Mouse (Mus musculus) heart, adult 2 months (tissue): Measurements from ENCODE around the gene Sdccag8. TPM values are rescaled to one million over a fixed set of nuclear protein-coding genes. Genes with fewer than 3 reads are reported as not detected.

Experiments
- DNase-seq, 2 experiments: peaks; one replicate each; pipeline ENCODE4 v3.0.0; 2021
- H3K27ac ChIP-seq: fragments of 200-600 bp; 2 replicates; pipeline ENCODE4 v1.8.1; 2022
- H3K27me3 ChIP-seq: fragments of 200-500 bp; 2 replicates; pipeline ENCODE4 v1.6.1; 2012; ENCODE audit warnings: mild to moderate bottlenecking, low read length, inconsistent platforms, mixed read lengths; ENCODE audit not compliant: control insufficient read depth, insufficient read depth
- H3K36me3 ChIP-seq: fragments of 200-500 bp; 2 replicates; pipeline ENCODE4 v1.6.1; 2012; ENCODE audit warnings: low read length, inconsistent platforms; ENCODE audit not compliant: control insufficient read depth, insufficient read depth
- H3K4me1 ChIP-seq: fragments of 200-500 bp; 2 replicates; pipeline ENCODE4 v1.6.1; 2011; ENCODE audit warnings: low read length; ENCODE audit not compliant: control insufficient read depth, insufficient read depth
- H3K4me3 ChIP-seq: fragments of 200-600 bp; 2 replicates; pipeline ENCODE4 v1.8.1; 2022
- H3K79me2 ChIP-seq: fragments of 200-500 bp; replicated peaks from 2 replicates; pipeline ENCODE4 v1.6.1; 2012; ENCODE audit warnings: mild to moderate bottlenecking, inconsistent platforms, low read length, moderate library complexity, mixed read lengths; ENCODE audit not compliant: control insufficient read depth, insufficient read depth
- H3K9ac ChIP-seq: fragments of 200-500 bp; 2 replicates; pipeline ENCODE4 v1.6.1; 2012; ENCODE audit warnings: low read depth, mild to moderate bottlenecking, control low read depth, inconsistent platforms, low read length, mixed read lengths
- CTCF ChIP-seq: fragments of 200-600 bp; IDR thresholded peaks from 2 replicates; pipeline ENCODE4 v1.8.1; 2022; ENCODE audit warnings: antibody characterized with exemption, mild to moderate bottlenecking, moderate library complexity
- EP300 ChIP-seq: fragments of 200-500 bp; IDR thresholded peaks from 2 replicates; pipeline ENCODE4 v1.6.1; 2011; ENCODE audit warnings: low read depth, low read length, control low read depth; ENCODE audit not compliant: insufficient read depth
- POLR2A ChIP-seq: fragments of 200-500 bp; IDR thresholded peaks from 2 replicates; pipeline ENCODE4 v1.6.1; 2011; ENCODE audit warnings: mild to moderate bottlenecking, low read depth, low read length, control low read depth; ENCODE audit not compliant: insufficient read depth
- WGBS: fragments of 180-500 bp; shearing (Covaris S2); methylation state at CpG from one replicate; pipeline ENCODE4 v1.1.7; 2018; 5-methylcytosine and 5-hydroxymethylcytosine counted together
- intact Hi-C: fragments of 180-260 bp; cut with DNase I; formaldehyde crosslinking; loops from one replicate; pipeline ENCODE4 v1.15.1; 2025
- polyA plus RNA-seq: library from polyadenylated mRNA; depleted of rRNA; stranded (reverse); fragments of >200 nt; gene quantifications from 2 replicates; pipeline ENCODE4 v1.2.3, GENCODE M21; 2012
- total RNA-seq, 2 experiments: library from RNA; stranded (reverse); gene quantifications; 2 replicates each; pipeline ENCODE4 v1.2.3; 2021

The Sdccag8 gene
- total and polyA plus RNA-seq, 3 experiments = 2.6 to 4.6 (median 3.5) TPM

DNA sequence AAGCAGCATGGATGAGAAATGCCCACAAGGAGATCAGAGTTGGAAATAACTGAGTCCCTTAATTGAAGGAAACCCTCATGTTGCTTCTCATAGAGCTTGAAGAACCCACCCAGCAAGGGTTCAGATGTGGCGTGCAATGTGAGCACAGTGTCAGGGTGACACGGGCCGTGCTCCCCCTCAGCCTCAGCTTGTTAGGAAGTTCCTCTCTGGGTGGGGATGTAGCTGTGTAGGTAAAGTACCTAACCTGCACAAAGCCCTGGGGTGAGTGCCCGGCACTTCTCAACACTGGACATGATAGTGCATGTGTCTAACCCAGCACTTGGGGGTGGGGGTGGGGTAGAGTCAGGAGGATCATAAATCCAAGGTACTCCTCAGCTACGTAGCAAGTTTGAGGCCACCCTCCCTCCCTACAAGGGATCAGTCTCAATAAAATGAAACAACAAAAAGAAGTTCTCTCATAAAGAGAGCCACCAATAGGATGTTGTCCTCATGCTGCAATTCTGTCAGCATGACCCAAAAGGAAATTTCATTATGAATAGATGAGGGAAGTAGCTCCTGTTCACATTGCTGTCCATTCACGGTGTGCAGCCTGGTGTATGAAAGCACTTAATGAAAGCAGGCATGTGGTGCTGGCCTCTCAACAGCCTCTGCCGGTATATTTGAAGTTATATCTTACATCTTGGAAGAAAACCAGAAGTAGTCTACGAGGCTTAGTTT, 130.2 kb downstream of the Sdccag8 start:
- WGBS = 80% methylated on average over 8 of the region's 8 CpGs
- TF ChIP-seq POLR2A (no peak), CTCF (no peak), EP300 (no peak)
- intact Hi-C loops = no loop called here

GRCm38 (mm10) chr1:176945175-176945540, 130.7 kb downstream of the Sdccag8 start:
- Histone ChIP-seq H3K27me3 (no peaks in the 10 kb centered on the region), H3K36me3 (no peaks in the 10 kb centered on the region), H3K4me1 (no peaks in the 10 kb centered on the region), H3K4me3 (no peak overlapping the region), H3K27ac (no peak overlapping the region), H3K9ac (no peak overlapping the region), H3K79me2 (no peaks in the 10 kb centered on the region)
- intact Hi-C loops = no loop called here
- DNase-seq = no peak
- 90% methylated on average over 12 of the region's 12 CpGs for WGBS
- no peak for TF ChIP-seq POLR2A
- TF ChIP-seq EP300 = no peak
- TF ChIP-seq CTCF = no peak

More for the DNA sequence above, 130.2 kb downstream of the Sdccag8 start:
- no peak overlapping the region for H3K9ac ChIP-seq
- H3K4me1 ChIP-seq = no peaks in the 10 kb centered on the region
- DNase-seq = no peak
- H3K36me3 ChIP-seq = no peaks in the 10 kb centered on the region
- no peak overlapping the region for H3K27ac ChIP-seq
- H3K79me2 ChIP-seq = no peaks in the 10 kb centered on the region
- H3K4me3 ChIP-seq = no peak overlapping the region
- H3K27me3 ChIP-seq = no peaks in the 10 kb centered on the region

GRCm38 (mm10) chr1:176946031-176946795, 131.8 kb downstream of the Sdccag8 start:
- no peak overlapping the region for H3K9ac ChIP-seq
- intact Hi-C loops = no loop called here
- no peak for TF ChIP-seq EP300
- no peak for TF ChIP-seq CTCF
- TF ChIP-seq POLR2A = no peak
- H3K79me2 ChIP-seq = no peaks in the 10 kb centered on the region
- H3K4me1 ChIP-seq = no peaks in the 10 kb centered on the region
- no peaks in the 10 kb centered on the region for H3K27me3 ChIP-seq
- H3K36me3 ChIP-seq = no peaks in the 10 kb centered on the region
- 84% methylated on average over 11 of the region's 11 CpGs for WGBS
- H3K4me3 ChIP-seq = no peak overlapping the region
- DNase-seq = no peak
- H3K27ac ChIP-seq = no peak overlapping the region

- Histone ChIP-seq H3K9ac (no peak overlapping the region), H3K27me3 (no peaks in the 10 kb centered on the region), H3K4me3 (no peak overlapping the region), H3K4me1 (peaks cover 1% of the 10 kb centered on the region; the same call in 1 of the 2 replicates), H3K79me2 (no peaks in the 10 kb centered on the region), H3K27ac (no peak overlapping the region), H3K36me3 (no peaks in the 10 kb centered on the region)
- WGBS = 81% methylated on average over 7 of the region's 7 CpGs
- TF ChIP-seq CTCF (no peak), POLR2A (no peak), EP300 (no peak)
- intact Hi-C loops = no loop called here
- DNase-seq = no peak
Measured at GRCm38 (mm10) chr1:176946796-176947181, 132.3 kb downstream of the Sdccag8 start.

GRCm38 (mm10) chr1:176948861-176949260, 134.4 kb downstream of the Sdccag8 start:
- no peak for TF ChIP-seq POLR2A
- TF ChIP-seq EP300 = no peak
- no peak for TF ChIP-seq CTCF
- intact Hi-C loops = no loop called here
- WGBS = 82% methylated on average over 6 of the region's 6 CpGs

GRCm38 (mm10) chr1:176949320-176949719, 134.9 kb downstream of the Sdccag8 start:
- WGBS = 85% methylated on average over 6 of the region's 6 CpGs
- TF ChIP-seq EP300 = no peak
- no peak for TF ChIP-seq CTCF
- TF ChIP-seq POLR2A = no peak
- Histone ChIP-seq H3K27me3 (no peaks in the 10 kb centered on the region), H3K4me1 (peaks cover 2% of the 10 kb centered on the region; the same call in 1 of the 2 replicates), H3K79me2 (no peaks in the 10 kb centered on the region), H3K4me3 (no peak overlapping the region), H3K36me3 (no peaks in the 10 kb centered on the region), H3K27ac (no peak overlapping the region), H3K9ac (no peak overlapping the region)
- intact Hi-C loops = no loop called here
- no peak for DNase-seq

More at GRCm38 (mm10) chr1:176948861-176949260, 134.4 kb downstream of the Sdccag8 start:
- no peak overlapping the region for H3K4me3 ChIP-seq
- H3K9ac ChIP-seq = no peak overlapping the region
- peaks cover 2% of the 10 kb centered on the region; the same call in 1 of the 2 replicates for H3K4me1 ChIP-seq
- H3K36me3 ChIP-seq = no peaks in the 10 kb centered on the region
- no peaks in the 10 kb centered on the region for H3K79me2 ChIP-seq
- H3K27me3 ChIP-seq = no peaks in the 10 kb centered on the region
- no peak overlapping the region for H3K27ac ChIP-seq
- DNase-seq = no peak
